Mouse (Mus musculus): ENCODE measurements around the gene Gm498. TPM values are rescaled to one million over a fixed set of nuclear protein-coding genes. Genes with fewer than 3 reads are reported as not detected.
A peak's percentile ranks its signal among the peaks of the same experiment; 100 is the strongest.

The Gm498 gene
- polyA plus RNA-seq, 1 experiment from 2014 or later, result not detected

DNA sequence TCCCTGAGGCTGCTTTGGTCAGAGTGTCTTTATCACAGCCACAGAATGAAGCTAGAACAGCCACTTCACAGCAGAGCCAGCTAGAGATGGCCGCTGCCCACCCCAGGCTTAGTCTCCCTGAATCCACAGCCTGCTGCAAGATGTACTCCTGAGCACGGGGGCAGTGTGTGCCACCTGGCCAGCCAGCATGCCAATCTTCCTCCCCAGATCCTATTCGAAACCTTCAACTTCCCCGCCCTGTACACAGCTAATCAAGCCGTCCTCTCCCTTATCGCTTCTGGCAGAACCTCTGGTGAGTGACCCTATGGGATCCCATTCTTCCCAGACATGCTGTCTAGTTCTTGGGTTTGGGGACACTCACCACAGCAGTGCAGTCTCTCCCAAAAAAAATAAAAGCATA lies 17.1 kb downstream of the Gm498 start:
- ChIA-PET POLR2A (no interaction called here), CTCF (interaction anchor here (1.9 kb wide), 1 partner anchor 12 kb away, joined by 4 read pairs; no protein-coding TSS in a partner anchor)
- H3K27me3 ChIP-seq, result no peaks in the 10 kb centered on the region
- no peak for ATAC-seq
- no peak for TF ChIP-seq CTCF (IDR thresholded peaks at IDR 0.05)
- in situ Hi-C loops (cut with MboI; ENCODE audit: low pct_unique_long_range_greater_than_20kb), result no loop called here
- DNase-seq (ENCODE audit: low read depth, low spot score), result no peak

DNA sequence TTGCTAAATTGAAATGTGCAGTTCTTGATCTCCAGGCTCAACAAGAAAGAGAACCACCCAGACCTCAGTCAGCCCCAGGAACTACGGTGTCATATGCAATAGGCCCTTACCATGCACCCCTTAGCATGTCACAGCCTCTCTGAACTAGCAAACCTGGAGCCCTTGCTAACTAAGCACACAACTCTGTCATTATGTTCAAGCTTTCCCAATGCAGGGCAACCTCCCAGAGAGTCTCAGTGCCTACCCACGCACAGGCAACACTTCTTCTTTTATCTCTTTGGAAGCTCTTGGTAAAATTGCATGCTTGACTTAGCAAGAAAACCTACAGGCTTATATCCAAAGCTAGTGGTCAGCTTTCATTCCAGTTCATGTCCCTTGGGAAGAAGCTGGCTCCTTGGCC lies 24.5 kb downstream of the Gm498 start:
- in situ Hi-C loops (cut with MboI; ENCODE audit: low pct_unique_long_range_greater_than_20kb), result no loop called here
- TF ChIP-seq CTCF (IDR thresholded peaks at IDR 0.05), result no peak
- ChIA-PET CTCF (interaction anchor here (0.7 to 1.9 kb wide), 3 partner anchors 181 to 188 kb away, joined by 3 to 7 read pairs (median 4); no protein-coding TSS in a partner anchor), POLR2A (no interaction called here)
- DNase-seq (ENCODE audit: low read depth, low spot score) (peak; percentile 25), ATAC-seq (no peak)
- no peaks in the 10 kb centered on the region for H3K27me3 ChIP-seq

DNA sequence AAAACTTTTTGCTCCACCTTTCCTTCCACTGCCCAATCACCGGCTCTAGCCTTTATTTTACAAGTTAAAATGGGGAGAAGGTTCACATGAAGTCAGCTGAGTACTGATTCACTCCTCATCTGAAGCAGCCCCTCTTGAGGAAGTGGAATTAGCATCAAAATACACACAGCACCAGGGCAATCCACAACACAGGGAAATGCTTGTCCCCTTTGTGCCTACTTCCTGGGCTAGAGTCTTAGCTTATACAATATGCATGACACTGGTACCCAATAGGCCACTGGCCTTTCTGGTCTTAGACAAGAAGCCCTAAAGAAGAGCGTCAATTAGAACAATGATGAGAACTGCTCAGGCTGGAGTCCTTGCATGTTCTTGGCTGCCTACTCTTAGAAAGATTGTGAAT lies 25.7 kb downstream of the Gm498 start:
- POLR2A ChIA-PET, result no interaction called here
- in situ Hi-C loops (cut with MboI; ENCODE audit: low pct_unique_long_range_greater_than_20kb), result no loop called here
- H3K27me3 ChIP-seq, result no peaks in the 10 kb centered on the region
- TF ChIP-seq CTCF (IDR thresholded peaks at IDR 0.05), result no peak
- CTCF ChIA-PET, result interaction anchor here (0.8 to 1.9 kb wide), 3 partner anchors 43 to 182 kb away, joined by 3 to 7 read pairs (median 4); no protein-coding TSS in a partner anchor
- ATAC-seq (no peak), DNase-seq (ENCODE audit: low read depth, low spot score) (no peak)

DNA sequence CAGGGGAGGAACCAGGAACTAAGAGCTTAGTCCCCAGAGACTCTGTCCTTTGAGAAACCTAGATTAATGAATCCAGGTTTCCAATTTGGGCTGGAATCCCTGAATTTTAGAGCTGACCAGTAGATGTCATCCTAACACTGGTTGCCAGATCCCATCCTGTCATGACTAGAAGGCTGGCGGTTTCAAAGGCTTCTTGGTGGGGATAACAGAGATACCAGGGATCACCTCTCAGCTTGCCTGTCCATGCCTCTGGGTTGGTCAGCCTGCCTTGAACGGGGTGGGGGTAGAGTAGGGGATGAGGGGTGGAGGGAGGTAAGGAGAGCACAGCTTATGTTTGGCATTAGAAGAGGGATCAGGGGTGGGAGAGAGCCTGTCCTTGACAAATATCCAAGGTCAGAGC lies 34.0 kb downstream of the Gm498 start:
- in situ Hi-C loops (cut with MboI; ENCODE audit: low pct_unique_long_range_greater_than_20kb), result loop anchor here (5.0 kb wide), 1 partner anchor 182 kb away; no protein-coding TSS in a partner anchor
- no peak for DNase-seq (ENCODE audit: low read depth, low spot score)
- H3K27me3 ChIP-seq, result no peaks in the 10 kb centered on the region
- peak; percentile 79 for TF ChIP-seq CTCF (IDR thresholded peaks at IDR 0.05)
- no peak for ATAC-seq
- ChIA-PET CTCF (interaction anchor here (1.1 to 2.9 kb wide), 9 partner anchors 9 to 178 kb away, joined by 3 to 16 read pairs (median 3); partner anchors contain the start of gene Mrgpre), POLR2A (interaction anchor here (0.8 kb wide), 1 partner anchor 116 kb away, joined by 3 read pairs; the partner anchor contains the start of gene Mrgpre)

DNA sequence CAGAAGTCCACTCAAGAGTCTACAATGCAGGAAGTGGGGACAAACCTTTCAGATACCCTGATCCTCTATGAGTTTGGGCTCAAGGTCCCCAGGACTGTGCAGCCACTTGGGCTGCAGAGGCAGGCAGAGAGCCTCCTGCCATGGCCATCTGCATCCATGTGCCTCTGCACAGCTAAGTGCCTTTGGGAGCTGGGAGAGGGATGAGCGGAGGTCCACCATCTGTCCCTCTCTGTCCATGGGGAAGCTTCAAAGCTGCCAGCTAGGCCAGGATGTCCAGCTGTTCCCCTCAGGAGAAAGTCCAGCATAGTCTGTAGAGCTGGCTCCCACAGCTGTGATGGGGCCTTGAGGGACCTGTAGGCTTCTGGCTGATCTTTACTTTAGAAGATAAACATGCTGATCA lies 38.5 kb downstream of the Gm498 start:
- no peaks in the 10 kb centered on the region for H3K27me3 ChIP-seq
- POLR2A ChIA-PET, result no interaction called here
- ATAC-seq, result no peak
- TF ChIP-seq CTCF (IDR thresholded peaks at IDR 0.05), result no peak
- no peak for DNase-seq (ENCODE audit: low read depth, low spot score)
- CTCF ChIA-PET, result interaction anchor here (1.0 kb wide), 1 partner anchor 156 kb away, joined by 3 read pairs; no protein-coding TSS in a partner anchor
- in situ Hi-C loops (cut with MboI; ENCODE audit: low pct_unique_long_range_greater_than_20kb), result loop anchor here (5.0 kb wide), 1 partner anchor 83 kb away; the partner anchor contains the start of genes Dhcr7 and Nadsyn1

DNA sequence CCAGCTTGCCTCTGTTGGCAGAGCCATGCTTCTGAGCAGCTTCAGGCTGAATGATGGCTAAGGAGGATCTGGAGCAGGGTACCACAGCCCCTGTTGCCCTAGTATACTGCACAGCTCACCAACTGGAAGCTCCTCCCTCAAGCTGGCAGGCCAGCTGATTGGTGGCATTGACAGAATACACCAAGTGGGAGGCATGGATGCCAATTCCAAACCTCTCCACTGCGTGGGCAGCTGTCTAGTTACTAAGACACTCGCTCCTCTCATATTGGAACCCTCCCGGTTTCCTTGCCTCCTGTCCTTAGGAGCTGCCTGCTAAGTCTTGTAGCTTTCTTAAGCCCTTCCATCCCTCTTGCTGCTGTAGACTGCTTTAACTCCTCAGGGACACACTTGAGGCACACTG lies 39.0 kb downstream of the Gm498 start:
- CTCF ChIA-PET, result interaction anchor here (1.0 kb wide), 2 partner anchors 57 to 155 kb away, joined by 3 read pairs; no protein-coding TSS in a partner anchor
- ATAC-seq (no peak), DNase-seq (ENCODE audit: low read depth, low spot score) (no peak)
- H3K27me3 ChIP-seq, result no peaks in the 10 kb centered on the region
- in situ Hi-C loops (cut with MboI; ENCODE audit: low pct_unique_long_range_greater_than_20kb), result loop anchor here (5.0 kb wide), 1 partner anchor 83 kb away; the partner anchor contains the start of genes Dhcr7 and Nadsyn1
- POLR2A ChIA-PET, result no interaction called here
- no peak for TF ChIP-seq CTCF (IDR thresholded peaks at IDR 0.05)

DNA sequence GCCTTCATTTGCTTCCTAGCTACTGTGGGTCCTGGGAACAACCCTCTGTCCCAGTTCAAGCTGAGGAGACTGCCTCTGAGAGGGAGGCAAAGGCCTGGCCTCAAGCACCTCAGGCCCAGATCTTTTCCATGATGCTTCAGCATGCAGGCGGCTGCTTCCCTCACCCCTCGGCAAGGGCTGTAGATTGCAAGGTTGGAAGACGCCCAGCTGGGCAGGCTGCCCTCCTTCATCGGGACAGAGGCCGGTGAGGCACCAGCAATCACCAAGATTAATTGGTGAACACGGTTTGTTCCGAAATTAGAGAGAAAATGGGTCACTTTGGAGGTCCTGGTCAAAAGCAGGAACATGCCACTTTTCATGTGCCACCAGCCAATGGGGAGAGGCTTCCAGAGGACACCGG lies 47.0 kb downstream of the Gm498 start:
- ChIA-PET CTCF (no interaction called here), POLR2A (no interaction called here)
- no peak for TF ChIP-seq CTCF (IDR thresholded peaks at IDR 0.05)
- in situ Hi-C loops (cut with MboI; ENCODE audit: low pct_unique_long_range_greater_than_20kb), result no loop called here
- ATAC-seq (no peak), DNase-seq (ENCODE audit: low read depth, low spot score) (no peak)
- no peaks in the 10 kb centered on the region for H3K27me3 ChIP-seq

DNA sequence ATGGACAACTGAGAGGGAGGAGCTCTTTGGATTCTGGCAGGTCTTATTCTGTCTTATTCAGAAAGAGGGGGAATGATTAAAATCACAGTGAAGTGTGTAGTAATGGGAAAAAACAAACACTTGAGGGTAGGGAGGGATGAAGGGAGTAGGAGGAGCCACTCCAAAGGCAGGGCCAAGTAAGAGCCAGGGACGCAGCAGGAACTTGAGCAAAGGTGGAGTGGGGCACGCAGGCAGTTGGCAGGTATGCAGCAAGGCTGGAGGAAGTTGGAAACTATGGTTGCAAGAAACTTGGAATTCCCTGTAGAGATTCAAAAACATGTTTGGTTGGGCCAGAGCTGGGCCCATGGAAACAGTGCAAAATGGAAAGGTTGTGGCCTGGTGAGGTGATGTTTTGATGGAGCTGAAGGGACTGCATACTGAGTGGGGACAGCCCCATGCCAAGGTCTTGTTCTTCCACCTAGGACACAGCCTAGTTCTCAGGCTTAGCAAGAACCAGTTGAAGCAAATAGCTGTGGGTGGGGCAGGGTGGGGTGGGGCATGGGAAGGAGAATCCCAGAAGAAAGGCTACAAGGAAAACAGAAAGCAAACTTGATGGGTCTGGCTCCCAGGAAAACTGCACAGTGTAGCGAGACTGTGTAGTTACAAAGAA lies 52.5 kb downstream of the Gm498 start:
- in situ Hi-C loops (cut with MboI; ENCODE audit: low pct_unique_long_range_greater_than_20kb), result no loop called here
- TF ChIP-seq CTCF (IDR thresholded peaks at IDR 0.05), result no peak
- ChIA-PET POLR2A (no interaction called here), CTCF (interaction anchor here (1.4 to 4.0 kb wide), 2 partner anchors 12 to 18 kb away, joined by 3 to 17 read pairs; no protein-coding TSS in a partner anchor)
- H3K27me3 ChIP-seq, result no peaks in the 10 kb centered on the region
- DNase-seq (ENCODE audit: low read depth, low spot score), result no peak
- no peak for ATAC-seq

DNA sequence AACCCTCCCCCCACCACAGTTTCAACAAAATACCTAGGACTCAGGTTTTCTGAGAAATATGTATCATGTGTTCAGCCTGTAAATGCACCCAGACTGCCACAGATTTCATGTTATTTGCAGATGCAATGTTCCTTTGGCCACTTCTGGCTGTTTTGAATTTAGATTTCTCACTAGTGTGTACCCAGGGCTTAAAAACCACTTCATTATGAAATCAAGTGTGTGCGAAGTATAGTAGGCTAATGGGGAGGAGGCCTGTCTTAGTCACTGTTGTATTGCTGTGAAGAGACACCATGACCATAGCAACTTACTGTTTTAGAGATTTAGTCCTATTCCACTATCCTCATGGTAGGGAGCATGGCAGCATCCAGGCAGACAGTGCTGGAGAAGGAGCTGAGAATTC lies 63.3 kb downstream of the Gm498 start:
- DNase-seq (ENCODE audit: low read depth, low spot score) (no peak), ATAC-seq (no peak)
- H3K27me3 ChIP-seq, result no peaks in the 10 kb centered on the region
- TF ChIP-seq CTCF (IDR thresholded peaks at IDR 0.05), result no peak
- ChIA-PET CTCF (interaction anchor here (1.2 to 3.5 kb wide), 2 partner anchors 22 to 100 kb away, joined by 3 to 11 read pairs; no protein-coding TSS in a partner anchor), POLR2A (no interaction called here)
- in situ Hi-C loops (cut with MboI; ENCODE audit: low pct_unique_long_range_greater_than_20kb), result no loop called here

DNA sequence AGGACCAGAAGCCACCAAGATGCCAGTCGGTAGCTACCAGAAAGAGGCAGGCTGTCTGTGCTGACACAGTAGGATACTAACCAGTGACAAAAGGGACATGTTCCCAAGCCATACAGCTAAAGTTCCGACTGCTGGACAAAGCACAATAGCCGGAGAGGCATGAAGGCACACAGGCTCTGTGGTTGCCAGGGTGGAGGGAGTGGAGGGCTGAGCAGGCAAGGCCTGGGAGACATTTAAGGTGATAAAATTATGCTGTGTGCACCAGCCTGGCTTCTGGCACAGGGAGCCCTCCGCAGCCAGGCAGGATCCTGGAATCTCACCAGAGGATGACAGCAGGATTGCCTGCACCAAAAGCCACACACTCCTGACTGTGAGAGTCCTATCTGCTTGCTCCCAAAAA lies 72.0 kb downstream of the Gm498 start:
- in situ Hi-C loops (cut with MboI; ENCODE audit: low pct_unique_long_range_greater_than_20kb), result no loop called here
- no peak for TF ChIP-seq CTCF (IDR thresholded peaks at IDR 0.05)
- ChIA-PET CTCF (interaction anchor here (1.2 kb wide), 1 partner anchor 134 kb away, joined by 3 read pairs; no protein-coding TSS in a partner anchor), POLR2A (no interaction called here)
- no peak for DNase-seq (ENCODE audit: low read depth, low spot score)
- no peak for ATAC-seq
- no peaks in the 10 kb centered on the region for H3K27me3 ChIP-seq

DNA sequence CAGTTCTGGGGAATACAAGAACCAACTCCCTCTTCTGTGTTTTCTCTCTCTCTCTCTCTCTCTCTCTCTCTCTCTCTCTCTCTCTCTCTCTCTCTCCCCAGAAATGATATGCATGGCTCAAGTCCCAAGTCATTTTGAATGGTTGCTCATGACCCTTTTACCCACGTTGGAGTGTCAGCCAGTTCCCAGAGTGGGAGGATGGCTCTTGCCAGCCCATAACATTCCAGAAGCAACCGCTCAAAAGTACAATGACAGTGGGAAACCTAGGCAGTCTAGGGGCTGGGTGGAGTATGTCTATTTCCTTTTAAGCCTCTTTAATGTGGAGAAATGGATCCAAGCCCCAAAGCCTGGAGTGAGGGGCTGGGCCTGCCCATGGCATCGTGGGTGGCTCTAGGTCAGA lies 72.8 kb downstream of the Gm498 start:
- H3K27me3 ChIP-seq, result no peaks in the 10 kb centered on the region
- in situ Hi-C loops (cut with MboI; ENCODE audit: low pct_unique_long_range_greater_than_20kb), result no loop called here
- no peak for DNase-seq (ENCODE audit: low read depth, low spot score)
- POLR2A ChIA-PET, result no interaction called here
- CTCF ChIA-PET, result no interaction called here
- ATAC-seq, result no peak
- TF ChIP-seq CTCF (IDR thresholded peaks at IDR 0.05), result no peak
